Mouse (Mus musculus) hindbrain, postnatal 0 days (tissue): ENCODE data around the gene Tenm4. TPM values are rescaled to one million over a fixed set of nuclear protein-coding genes. Genes with fewer than 3 reads are reported as not detected.

ENCODE experiments used
- ATAC-seq: fragments of 200-750 bp; cut with Nextera tagmentation; 2 replicates; pipeline ENCODE4 v1.8.0; 2017; ENCODE audit warnings: mild to moderate bottlenecking, moderate TSS enrichment, moderate library complexity
- DNase-seq: peaks from one replicate; pipeline ENCODE4 v3.0.0-alpha.2; 2015; ENCODE audit warnings: low spot score
- H3K27ac ChIP-seq: fragments of 300-500 bp; sonication (generic); 2 replicates; pipeline ENCODE4 v1.5.1; 2014; ENCODE audit warnings: mild to moderate bottlenecking
- H3K27me3 ChIP-seq: fragments of 300-500 bp; sonication (generic); 2 replicates; pipeline ENCODE4 v1.6.1; 2014; ENCODE audit warnings: low read length, mixed read lengths; ENCODE audit not compliant: insufficient read depth
- H3K36me3 ChIP-seq: fragments of 300-500 bp; sonication (generic); 2 replicates; pipeline ENCODE4 v1.6.1; 2014; ENCODE audit warnings: low read length, mixed read lengths; ENCODE audit not compliant: insufficient read depth
- H3K4me1 ChIP-seq: fragments of 300-500 bp; sonication (generic); 2 replicates; pipeline ENCODE4 v1.6.1; 2014; ENCODE audit warnings: antibody characterized with exemption, low read length, mixed read lengths; ENCODE audit not compliant: insufficient read depth
- H3K4me2 ChIP-seq: fragments of 300-500 bp; sonication (generic); 2 replicates; pipeline ENCODE4 v1.6.1; 2014; ENCODE audit warnings: low read depth, mild to moderate bottlenecking, low read length, moderate library complexity, mixed read lengths
- H3K4me3 ChIP-seq: fragments of 300-500 bp; sonication (generic); 2 replicates; pipeline ENCODE4 v1.5.1; 2014; ENCODE audit warnings: low read length
- H3K9ac ChIP-seq: fragments of 300-500 bp; sonication (generic); replicated peaks from 2 replicates; pipeline ENCODE4 v1.6.1; 2014; ENCODE audit warnings: mild to moderate bottlenecking, low read length, moderate library complexity, mixed read lengths
- H3K9me3 ChIP-seq: fragments of 300-500 bp; sonication (generic); 2 replicates; pipeline ENCODE4 v1.6.1; 2016; ENCODE audit warnings: low read length, mixed read lengths
- CTCF ChIP-seq: IDR thresholded peaks from 2 replicates; pipeline ENCODE4 v1.5.1; 2016; ENCODE audit warnings: antibody characterized with exemption, control low read depth, low read depth
- WGBS: fragments of 180-500 bp; shearing (Covaris S2); extraction: QIAGEN DNeasy Blood & Tissue Kit; methylation state at CpG from one replicate; pipeline ENCODE4 v1.1.7; 2014; 5-methylcytosine and 5-hydroxymethylcytosine counted together
- polyA plus RNA-seq: library from polyadenylated mRNA; unstranded; fragments of >200 nt; fragmentation: Nextera tagmentation; extraction: Ambion mirVana; gene quantifications from 2 replicates; pipeline ENCODE4 v1.2.1, GENCODE M21; 2015
- total RNA-seq: library from RNA; depleted of rRNA; stranded (reverse); fragments of >200 nt; gene quantifications from 2 replicates; pipeline ENCODE4 v1.2.3, GENCODE M21; 2014

Tenm4 gene
- total and polyA plus RNA-seq, 2 experiments from 2014 or later, result 24.1 to 49.7 TPM

DNA sequence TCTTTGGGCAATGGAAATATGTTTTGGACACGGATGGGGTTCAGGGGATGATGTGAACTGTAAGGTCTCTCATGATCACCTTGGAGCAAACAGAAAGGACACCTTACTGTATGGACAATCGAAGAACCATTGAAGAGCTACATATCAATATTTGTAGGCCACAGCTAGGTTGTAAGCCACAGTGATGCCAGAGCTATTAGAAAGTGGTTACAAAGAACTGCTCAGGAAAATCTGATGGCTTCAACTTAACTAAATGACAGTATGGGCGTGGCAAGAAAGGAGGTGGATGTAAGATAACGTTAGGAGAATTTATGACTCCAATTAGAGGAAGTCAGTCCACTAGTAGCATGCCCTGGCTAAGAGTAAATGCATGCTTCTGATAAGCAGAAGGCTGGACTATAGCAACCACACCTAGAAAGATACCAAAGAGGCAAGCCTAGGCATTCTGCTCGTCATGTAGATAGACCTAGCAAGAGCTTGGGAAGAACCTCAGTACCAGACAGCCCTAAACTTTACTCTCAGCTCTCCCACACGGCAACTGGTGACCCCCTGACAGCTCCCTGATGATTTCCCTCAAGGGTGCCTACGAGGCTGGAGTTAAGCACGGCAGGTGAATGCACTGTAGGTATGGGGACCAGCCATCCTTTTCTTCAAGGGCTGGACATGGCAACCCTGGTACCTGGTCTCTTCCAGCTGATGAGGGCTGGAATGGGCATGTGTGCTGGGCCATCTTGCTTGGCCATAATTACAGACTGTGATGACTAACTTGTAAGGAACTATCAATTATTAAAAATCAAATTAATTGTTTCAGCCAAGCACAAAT, 534.5 kb downstream of the Tenm4 start:
- H3K9ac ChIP-seq, result no peak overlapping the region
- ATAC-seq, result no peak
- TF ChIP-seq CTCF, result no peak
- H3K27me3 ChIP-seq, result no peaks in the 10 kb centered on the region
- no peak overlapping the region for H3K4me2 ChIP-seq
- no peaks in the 10 kb centered on the region for H3K9me3 ChIP-seq
- H3K4me1 ChIP-seq, result no peaks in the 10 kb centered on the region
- no peaks in the 10 kb centered on the region for H3K36me3 ChIP-seq
- no peak overlapping the region for H3K4me3 ChIP-seq
- WGBS, result 91% methylated on average over 8 of the region's 8 CpGs
- H3K27ac ChIP-seq, result no peak overlapping the region
- DNase-seq, result no peak

DNA sequence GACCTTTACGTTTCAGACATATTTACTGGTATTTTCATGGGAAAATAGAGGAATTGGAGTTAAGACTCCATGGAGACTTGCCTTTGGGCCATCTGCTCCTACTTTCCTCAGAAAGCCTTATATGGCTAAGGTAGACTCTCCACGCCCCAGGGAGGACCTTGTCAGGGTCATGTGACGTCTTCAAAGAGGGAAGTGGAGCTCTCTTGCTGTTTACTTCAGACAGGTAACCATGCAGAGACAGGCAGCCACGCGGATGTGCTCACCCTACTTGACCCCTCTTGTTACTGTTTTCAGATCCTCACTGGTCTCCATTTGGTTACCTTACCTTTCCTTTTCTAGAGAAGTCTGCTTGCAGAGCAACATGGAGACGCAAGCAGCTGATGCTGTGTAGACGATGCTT, 535.5 kb downstream of the Tenm4 start:
- Histone ChIP-seq H3K4me2 (no peak overlapping the region), H3K4me3 (no peak overlapping the region), H3K36me3 (no peaks in the 10 kb centered on the region), H3K27me3 (no peaks in the 10 kb centered on the region), H3K9me3 (no peaks in the 10 kb centered on the region), H3K9ac (no peak overlapping the region), H3K27ac (no peak overlapping the region), H3K4me1 (no peaks in the 10 kb centered on the region)
- ATAC-seq, result no peak
- WGBS, result 88% methylated on average over 7 of the region's 7 CpGs
- TF ChIP-seq CTCF, result no peak
- no peak for DNase-seq

DNA sequence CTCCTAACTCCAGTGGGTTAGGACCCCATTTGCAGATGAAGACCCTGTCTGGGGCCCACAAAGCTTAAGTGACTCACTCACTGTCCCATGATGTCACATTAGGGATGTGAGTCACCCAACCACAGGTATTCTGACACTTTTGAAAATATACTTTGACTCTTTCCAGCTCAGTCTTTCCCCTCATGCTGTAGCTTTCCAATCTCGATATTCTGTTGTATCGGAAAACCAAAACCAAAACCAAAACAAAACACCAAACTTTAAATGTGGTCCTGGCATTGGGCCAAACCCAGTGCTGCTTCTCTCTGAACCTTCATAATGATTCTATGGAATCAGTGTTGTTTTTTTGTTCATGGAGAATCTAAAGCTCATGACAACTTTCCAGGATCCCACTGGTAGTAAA, 536.1 kb downstream of the Tenm4 start:
- DNase-seq, result no peak
- Histone ChIP-seq H3K9me3 (no peaks in the 10 kb centered on the region), H3K4me2 (no peak overlapping the region), H3K4me1 (no peaks in the 10 kb centered on the region), H3K36me3 (no peaks in the 10 kb centered on the region), H3K4me3 (no peak overlapping the region), H3K27ac (no peak overlapping the region), H3K9ac (no peak overlapping the region), H3K27me3 (no peaks in the 10 kb centered on the region)
- no peak for ATAC-seq
- WGBS, result 98% methylated on average over 2 of the region's 2 CpGs
- TF ChIP-seq CTCF, result no peak

DNA sequence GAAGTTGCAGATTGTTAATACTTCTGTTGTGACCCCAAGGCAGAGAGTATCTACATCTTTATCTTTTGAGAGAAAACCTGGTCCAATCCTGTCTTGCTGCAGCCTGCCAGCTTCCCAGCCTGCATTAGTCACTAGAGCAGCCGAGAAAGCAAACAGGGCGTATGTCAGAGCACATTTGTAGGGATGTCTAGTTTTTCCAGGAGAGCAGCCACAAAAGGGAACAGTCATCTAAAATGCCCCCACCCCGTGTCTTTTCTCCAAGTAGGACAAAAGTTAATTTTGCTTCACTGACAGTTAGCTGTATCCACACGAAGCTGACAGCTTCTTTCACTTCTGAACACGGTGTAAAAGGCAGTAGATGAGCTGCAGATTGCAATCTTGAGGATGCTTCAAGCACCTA, 537.0 kb downstream of the Tenm4 start:
- WGBS, result 69% methylated on average over 5 of the region's 5 CpGs

DNA sequence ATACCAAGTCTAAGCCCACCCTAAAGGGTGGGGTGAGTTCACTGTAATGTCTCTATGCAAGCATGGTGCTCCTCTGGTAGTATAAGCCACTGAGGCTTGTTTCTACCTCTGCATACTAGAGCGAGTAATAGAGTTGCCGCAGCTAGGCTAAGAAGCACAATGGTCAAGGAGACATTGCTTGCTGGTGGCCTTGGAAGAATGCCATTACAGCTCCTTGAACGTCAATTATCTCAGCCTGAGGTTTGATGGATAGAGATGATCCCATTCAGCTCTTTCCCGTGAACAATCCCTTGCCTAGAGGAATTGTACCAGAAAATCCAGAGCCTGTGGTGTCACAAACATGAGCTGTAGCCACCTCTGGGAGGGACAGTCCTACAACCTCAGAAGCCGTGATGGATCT, 537.5 kb downstream of the Tenm4 start:
- TF ChIP-seq CTCF, result no peak
- no peaks in the 10 kb centered on the region for H3K9me3 ChIP-seq
- 67% methylated on average over 5 of the region's 5 CpGs for WGBS
- H3K27ac ChIP-seq, result no peak overlapping the region
- ATAC-seq (no peak), DNase-seq (no peak)
- H3K27me3 ChIP-seq, result no peaks in the 10 kb centered on the region
- no peaks in the 10 kb centered on the region for H3K36me3 ChIP-seq
- no peak overlapping the region for H3K4me2 ChIP-seq
- H3K9ac ChIP-seq, result no peak overlapping the region
- no peaks in the 10 kb centered on the region for H3K4me1 ChIP-seq
- no peak overlapping the region for H3K4me3 ChIP-seq

More for the DNA sequence above, 537.0 kb downstream of the Tenm4 start:
- TF ChIP-seq CTCF, result no peak
- no peaks in the 10 kb centered on the region for H3K36me3 ChIP-seq
- H3K27me3 ChIP-seq, result no peaks in the 10 kb centered on the region
- no peak overlapping the region for H3K4me3 ChIP-seq
- H3K4me1 ChIP-seq, result no peaks in the 10 kb centered on the region
- H3K9ac ChIP-seq, result no peak overlapping the region
- no peak for DNase-seq
- H3K27ac ChIP-seq, result no peak overlapping the region
- H3K9me3 ChIP-seq, result no peaks in the 10 kb centered on the region
- no peak for ATAC-seq
- no peak overlapping the region for H3K4me2 ChIP-seq

DNA sequence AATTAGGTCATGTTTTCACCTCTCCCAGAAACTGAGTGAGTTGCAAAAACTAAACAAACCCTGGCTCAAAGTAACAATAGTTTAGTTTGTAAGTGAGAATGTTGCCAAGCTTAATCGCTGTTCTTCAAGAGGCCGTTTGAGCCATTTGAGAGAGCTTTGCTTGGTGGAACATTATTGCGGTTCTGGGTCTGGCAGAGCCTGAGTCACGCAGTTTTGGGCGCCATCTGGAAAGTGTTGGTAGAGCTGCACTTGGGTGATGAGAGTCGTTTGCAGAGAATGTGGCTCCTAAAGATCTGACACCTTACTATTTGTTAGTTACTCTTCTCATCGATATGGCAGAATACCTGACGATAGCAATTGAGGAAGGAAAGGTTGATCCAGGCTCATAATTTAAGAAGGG, 537.9 kb downstream of the Tenm4 start:
- H3K4me2 ChIP-seq, result no peak overlapping the region
- no peaks in the 10 kb centered on the region for H3K4me1 ChIP-seq
- H3K4me3 ChIP-seq, result no peak overlapping the region
- no peaks in the 10 kb centered on the region for H3K27me3 ChIP-seq
- WGBS, result 87% methylated on average over 8 of the region's 8 CpGs
- H3K9me3 ChIP-seq, result no peaks in the 10 kb centered on the region
- ATAC-seq (no peak), DNase-seq (no peak)
- no peak overlapping the region for H3K27ac ChIP-seq
- TF ChIP-seq CTCF, result no peak
- no peaks in the 10 kb centered on the region for H3K36me3 ChIP-seq
- H3K9ac ChIP-seq, result no peak overlapping the region

DNA sequence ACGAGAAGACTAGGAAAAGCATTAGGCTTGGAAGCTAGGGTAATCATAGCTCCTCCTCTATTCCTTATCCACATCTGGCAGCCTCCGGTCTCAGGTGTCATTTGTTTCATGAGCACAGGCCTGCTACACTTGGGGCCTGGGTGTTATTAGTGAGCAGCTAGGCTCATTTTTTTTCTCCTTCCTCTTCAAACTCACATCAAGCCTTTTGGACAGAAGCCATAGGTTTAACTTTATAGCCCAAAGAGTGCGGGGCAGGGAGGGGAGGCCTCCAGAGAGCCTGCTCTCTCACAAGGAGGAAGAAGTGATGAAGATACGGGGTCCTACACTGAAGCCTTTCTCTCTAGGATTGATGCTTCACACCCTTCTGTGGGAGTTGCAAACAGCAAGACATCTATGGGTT, 538.8 kb downstream of the Tenm4 start:
- Histone ChIP-seq H3K9ac (no peak overlapping the region), H3K27ac (no peak overlapping the region), H3K9me3 (no peaks in the 10 kb centered on the region), H3K4me2 (no peak overlapping the region), H3K36me3 (no peaks in the 10 kb centered on the region), H3K27me3 (no peaks in the 10 kb centered on the region), H3K4me1 (no peaks in the 10 kb centered on the region), H3K4me3 (no peak overlapping the region)
- no peak for DNase-seq
- TF ChIP-seq CTCF, result no peak
- WGBS, result 90% methylated on average over 4 of the region's 4 CpGs
- no peak for ATAC-seq
